Comparison of ENCODE assay signal across 8 mouse cellular contexts in the genomic region with DNA sequence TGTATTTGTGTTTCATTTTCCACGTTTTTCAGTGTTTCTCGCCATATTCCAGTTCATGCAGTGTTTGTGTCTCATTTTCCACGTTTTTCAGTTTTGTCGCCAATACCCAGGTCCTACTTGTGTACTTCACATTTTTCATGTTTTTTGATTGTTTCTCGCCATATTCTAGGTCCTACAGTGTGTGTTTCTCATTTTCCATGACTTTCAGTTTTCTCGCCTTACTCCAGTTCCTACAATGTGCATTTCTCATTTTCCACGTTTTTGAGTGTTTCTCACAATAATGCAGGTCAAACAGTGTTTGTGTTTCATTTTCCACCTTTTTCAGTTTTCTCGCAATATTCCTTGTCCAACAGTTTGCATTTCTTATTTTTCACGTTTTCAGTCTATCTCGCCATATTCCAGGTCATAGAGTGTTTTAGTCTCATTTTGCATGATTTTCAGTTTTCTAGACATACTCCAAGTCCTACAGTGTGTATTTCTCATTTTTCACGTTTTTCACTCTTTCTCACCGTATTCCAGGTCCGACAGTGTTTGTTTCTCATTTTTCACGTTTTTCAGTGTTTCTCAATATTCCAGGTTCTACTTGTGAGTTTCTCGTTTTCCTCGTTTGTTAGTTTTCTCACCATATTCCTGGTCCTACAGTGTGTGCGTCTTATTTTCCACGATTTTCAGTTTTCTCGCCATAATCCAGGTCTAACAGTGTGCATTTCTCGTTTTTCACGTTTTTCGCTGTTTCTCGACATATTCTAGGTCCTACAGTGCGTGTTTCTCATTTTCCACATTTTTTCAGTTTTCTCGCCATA.
DNase-seq lines count a peak whose midpoint lies in the region; ATAC-seq and TF ChIP-seq lines count a peak whose summit lies in the region.

No protein-coding gene starts in this region.

- H3K27me3 ChIP-seq in heart, embryonic 14.5 days (ENCODE audit: control insufficient read depth, insufficient read depth, low read length): no peaks in the 10 kb centered on the region
- no peaks in the 10 kb centered on the region for H3K27me3 ChIP-seq in heart, adult 2 months (ENCODE audit: control insufficient read depth, insufficient read depth, low read length)
- no peaks in the 10 kb centered on the region for H3K27me3 ChIP-seq in midbrain, postnatal 0 days (ENCODE audit: insufficient read depth, low read length)
- no peaks in the 10 kb centered on the region for H3K27me3 ChIP-seq in midbrain, embryonic 13.5 days
- H3K27me3 ChIP-seq in splenic B cell, adult 2 months (ENCODE audit: control insufficient read depth, insufficient read depth, low read length, poor library complexity, severe bottlenecking): no peaks in the 10 kb centered on the region

- no peaks in the 10 kb centered on the region for H3K79me2 ChIP-seq in heart, adult 2 months (replicated peaks; ENCODE audit: control insufficient read depth, insufficient read depth, low read length)

- H3K4me1 ChIP-seq in heart, embryonic 14.5 days (ENCODE audit: control insufficient read depth in 2 of 2, insufficient read depth in 2 of 2, low read length in 2 of 2): no peaks in the 10 kb centered on the region
- H3K4me1 ChIP-seq in heart, adult 2 months (ENCODE audit: control insufficient read depth, insufficient read depth, low read length): no peaks in the 10 kb centered on the region
- no peaks in the 10 kb centered on the region for H3K4me1 ChIP-seq in midbrain, postnatal 0 days (ENCODE audit: insufficient read depth, low read length)
- no peaks in the 10 kb centered on the region for H3K4me1 ChIP-seq in midbrain, embryonic 13.5 days (replicated peaks)
- no peaks in the 10 kb centered on the region for H3K4me1 ChIP-seq in embryonic fibroblast, embryonic 13.5 days (ENCODE audit: control insufficient read depth, insufficient read depth, low read length)

- no peak for TF ChIP-seq POLR2A in heart, adult 2 months (IDR thresholded peaks at IDR 0.05; ENCODE audit: insufficient read depth, low read depth, low read length)
- TF ChIP-seq POLR2A in embryonic fibroblast, embryonic 13.5 days (IDR thresholded peaks at IDR 0.05; ENCODE audit: low read depth, low read length): peak; percentile 36; the same call in 1 of the 2 replicates

- H3K27ac ChIP-seq in heart, embryonic 14.5 days (replicated peaks in 1 of 2; ENCODE audit: control insufficient read depth in 1 of 2, insufficient read depth in 1 of 2, low read depth in 2 of 2, low read length in 2 of 2): no peak overlapping the region
- H3K27ac ChIP-seq in heart, adult 2 months: no peak overlapping the region
- no peak overlapping the region for H3K27ac ChIP-seq in midbrain, postnatal 0 days (ENCODE audit: low read depth, low read length)
- H3K27ac ChIP-seq in midbrain, embryonic 13.5 days: no peak overlapping the region
- H3K27ac ChIP-seq in embryonic fibroblast, embryonic 13.5 days (ENCODE audit: insufficient read depth, low read length): no peak overlapping the region

- H3K4me3 ChIP-seq in heart, embryonic 14.5 days (ENCODE audit: control insufficient read depth in 1 of 2, insufficient read depth in 1 of 2, low read depth in 1 of 2, low read length in 2 of 2): no peak overlapping the region
- no peak overlapping the region for H3K4me3 ChIP-seq in heart, adult 2 months
- H3K4me3 ChIP-seq in midbrain, postnatal 0 days (ENCODE audit: low read depth, low read length): no peak overlapping the region
- no peak overlapping the region for H3K4me3 ChIP-seq in midbrain, embryonic 13.5 days (replicated peaks)
- no peak overlapping the region for H3K4me3 ChIP-seq in embryonic fibroblast, embryonic 13.5 days (ENCODE audit: insufficient read depth, low read length)

- intact Hi-C loops in heart, adult 2 months (cut with DNase I): no loop called here

- no peak for TF ChIP-seq CTCF in heart, adult 2 months (IDR thresholded peaks at IDR 0.05)
- no peak for TF ChIP-seq CTCF in midbrain, postnatal 0 days (IDR thresholded peaks at IDR 0.05)
- TF ChIP-seq CTCF in embryonic fibroblast, embryonic 13.5 days (IDR thresholded peaks at IDR 0.05; ENCODE audit: borderline replicate concordance, insufficient read depth, low read length): peak; percentile 19; the same call in 1 of the 2 replicates

- TF ChIP-seq EP300 in heart, adult 2 months (IDR thresholded peaks at IDR 0.05; ENCODE audit: insufficient read depth, low read depth, low read length): no peak

- no peak for DNase-seq in heart, adult 2 months
- DNase-seq in midbrain, postnatal 0 days (ENCODE audit: low spot score): peak; percentile 15
- peak; percentile 37 for DNase-seq in splenic B cell, adult 2 months (ENCODE audit: low read depth, low spot score)
- no peak for DNase-seq in gastrocnemius, postnatal 10 days
- DNase-seq in adrenal gland, postnatal 36 days: no peak

- no peak overlapping the region for H3K9ac ChIP-seq in heart, embryonic 14.5 days (ENCODE audit: low read length)
- no peak overlapping the region for H3K9ac ChIP-seq in heart, adult 2 months (ENCODE audit: low read depth, low read length)
- H3K9ac ChIP-seq in midbrain, postnatal 0 days (replicated peaks; ENCODE audit: low read length, poor library complexity, severe bottlenecking): no peak overlapping the region
- H3K9ac ChIP-seq in midbrain, embryonic 13.5 days (replicated peaks): no peak overlapping the region

- ATAC-seq in heart, embryonic 14.5 days (ENCODE audit: insufficient number of reproducible peaks, insufficient read depth, low FRiP score, low read depth): peak; percentile 61
- ATAC-seq in midbrain, postnatal 0 days (ENCODE audit: low FRiP score): peak; percentile 68; the same call in 1 of the 2 replicates
- no peak for ATAC-seq in midbrain, embryonic 13.5 days

- no peak overlapping the region for H3K4me2 ChIP-seq in heart, embryonic 14.5 days (ENCODE audit: low read length)
- H3K4me2 ChIP-seq in midbrain, postnatal 0 days (ENCODE audit: low read depth, low read length, poor library complexity, severe bottlenecking): no peak overlapping the region
- H3K4me2 ChIP-seq in midbrain, embryonic 13.5 days (replicated peaks): no peak overlapping the region

- peaks cover 42% of the 10 kb centered on the region for H3K9me3 ChIP-seq in heart, embryonic 14.5 days (ENCODE audit: control insufficient read depth, low read length)
- peaks cover 39% of the 10 kb centered on the region for H3K9me3 ChIP-seq in midbrain, postnatal 0 days (ENCODE audit: low read length)
- peaks cover 52% of the 10 kb centered on the region for H3K9me3 ChIP-seq in midbrain, embryonic 13.5 days

- no peaks in the 10 kb centered on the region for H3K36me3 ChIP-seq in heart, embryonic 14.5 days (ENCODE audit: control insufficient read depth, insufficient read depth, low read length)
- no peaks in the 10 kb centered on the region for H3K36me3 ChIP-seq in heart, adult 2 months (ENCODE audit: control insufficient read depth, insufficient read depth, low read length)
- no peaks in the 10 kb centered on the region for H3K36me3 ChIP-seq in midbrain, postnatal 0 days (ENCODE audit: insufficient read depth, low read length)
- H3K36me3 ChIP-seq in midbrain, embryonic 13.5 days: no peaks in the 10 kb centered on the region
- no peaks in the 10 kb centered on the region for H3K36me3 ChIP-seq in splenic B cell, adult 2 months (ENCODE audit: control insufficient read depth, insufficient read depth, low read length, poor library complexity, severe bottlenecking)

- WGBS in heart, embryonic 14.5 days: 79% methylated on average over 25 of the region's 25 CpGs
- 72% methylated on average over 25 of the region's 25 CpGs for WGBS in heart, adult 2 months
- WGBS in midbrain, postnatal 0 days: 84% methylated on average over 25 of the region's 25 CpGs
- WGBS in midbrain, embryonic 13.5 days: 76% methylated on average over 25 of the region's 25 CpGs

Comparison
In these comparisons a context has a peak if more than half of its experiments do, and no peak if none do; other contexts are left out.
1. DNase-seq: peak in midbrain, postnatal 0 days (single experiment) and splenic B cell, adult 2 months (single experiment); none in heart, adult 2 months (0 of 2), gastrocnemius, postnatal 10 days (single experiment) and adrenal gland, postnatal 36 days (0 of 2).